Mouse (Mus musculus) hindbrain, embryonic 10.5 days (tissue): ENCODE results near the gene Muc4. TPM values are rescaled to one million over a fixed set of nuclear protein-coding genes. Genes with fewer than 3 reads are reported as not detected.

ENCODE experiments used
- DNase-seq: peaks from one replicate; pipeline ENCODE4 v3.0.0-alpha.2; 2017; ENCODE audit warnings: low spot score
- H3K27ac ChIP-seq: fragments of 300-500 bp; sonication (generic); 2 replicates; pipeline ENCODE4 v1.5.1; 2016; ENCODE audit warnings: mild to moderate bottlenecking, moderate library complexity
- H3K27me3 ChIP-seq: fragments of 300-500 bp; sonication (generic); 2 replicates; pipeline ENCODE4 v1.6.1; 2016; ENCODE audit warnings: mild to moderate bottlenecking; ENCODE audit not compliant: poor library complexity, insufficient read depth, severe bottlenecking
- H3K36me3 ChIP-seq: fragments of 300-500 bp; sonication (generic); 2 replicates; pipeline ENCODE4 v1.6.1; 2016; ENCODE audit warnings: mild to moderate bottlenecking, moderate library complexity
- H3K4me1 ChIP-seq: fragments of 300-500 bp; sonication (generic); replicated peaks from 2 replicates; pipeline ENCODE4 v1.6.1; 2016; ENCODE audit warnings: mild to moderate bottlenecking
- H3K4me3 ChIP-seq: fragments of 300-500 bp; sonication (generic); 2 replicates; pipeline ENCODE4 v1.5.1; 2016; ENCODE audit warnings: mild to moderate bottlenecking, moderate library complexity
- H3K9me3 ChIP-seq: fragments of 300-500 bp; sonication (generic); 2 replicates; pipeline ENCODE4 v1.6.1; 2016; ENCODE audit warnings: mild to moderate bottlenecking, moderate library complexity
- WGBS: fragments of 180-500 bp; shearing (Covaris S2); methylation state at CpG from one replicate; pipeline ENCODE4 v1.1.7; 2016; 5-methylcytosine and 5-hydroxymethylcytosine counted together
- polyA plus RNA-seq: library from polyadenylated mRNA; unstranded; fragments of >200 nt; fragmentation: Nextera tagmentation; extraction: Ambion mirVana; gene quantifications from 2 replicates; pipeline ENCODE4 v1.2.1, GENCODE M21; 2016

The Muc4 gene
- polyA plus RNA-seq, 1 experiment from 2014 or later: 0.63 TPM

DNA sequence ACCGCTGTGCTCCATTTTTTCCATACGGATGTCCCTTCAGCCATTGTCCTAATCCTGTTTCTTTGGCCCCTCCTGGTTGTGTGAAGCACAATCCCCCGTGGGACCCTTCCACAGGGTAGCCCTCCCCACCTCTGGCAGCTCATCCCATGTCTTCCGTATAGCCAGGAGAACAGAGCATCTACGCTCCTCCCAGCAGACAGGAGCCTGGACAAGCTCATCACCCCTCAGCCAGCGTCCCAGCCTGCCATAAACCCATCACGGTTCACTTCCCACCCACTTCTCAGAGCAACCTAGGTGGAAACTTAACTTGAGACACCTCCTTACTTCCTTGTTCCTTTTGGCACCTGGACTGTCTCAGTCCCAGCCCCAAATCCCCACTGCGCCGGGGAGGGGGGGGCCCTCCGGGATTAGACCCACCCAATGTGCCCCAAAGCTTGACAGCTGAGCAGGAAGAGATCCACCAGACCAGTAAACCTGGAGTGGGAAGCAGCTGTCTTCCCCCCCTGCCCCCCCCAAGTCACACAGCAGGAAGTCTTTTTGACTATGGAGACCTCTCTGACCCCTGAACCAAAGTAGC is 27.1 kb upstream of the Muc4 start:
- no peak for DNase-seq
- 0 out of 2 replicates have a peak, but pooled peaks cover 4% of the 10 kb centered on the region for H3K9me3 ChIP-seq
- H3K27me3 ChIP-seq: no peaks in the 10 kb centered on the region
- H3K4me3 ChIP-seq: no peak overlapping the region
- no peaks in the 10 kb centered on the region for H3K36me3 ChIP-seq
- H3K27ac ChIP-seq: peak overlapping the region; percentile 46; the same call in 1 of the 2 replicates
- H3K4me1 ChIP-seq: peaks cover 35% of the 10 kb centered on the region
- 82% methylated on average over 10 of the region's 10 CpGs for WGBS

- Histone ChIP-seq H3K27me3 (no peaks in the 10 kb centered on the region), H3K4me3 (no peak overlapping the region), H3K4me1 (peaks cover 32% of the 10 kb centered on the region), H3K36me3 (no peaks in the 10 kb centered on the region), H3K27ac (no peak overlapping the region), H3K9me3 (0 out of 2 replicates have a peak, but pooled peaks cover 4% of the 10 kb centered on the region)
- 86% methylated on average over 8 of the region's 8 CpGs for WGBS
- no peak for DNase-seq
Observed at GRCm38 (mm10) chr16:32709116-32709515, 26.6 kb upstream of the Muc4 start.

DNA sequence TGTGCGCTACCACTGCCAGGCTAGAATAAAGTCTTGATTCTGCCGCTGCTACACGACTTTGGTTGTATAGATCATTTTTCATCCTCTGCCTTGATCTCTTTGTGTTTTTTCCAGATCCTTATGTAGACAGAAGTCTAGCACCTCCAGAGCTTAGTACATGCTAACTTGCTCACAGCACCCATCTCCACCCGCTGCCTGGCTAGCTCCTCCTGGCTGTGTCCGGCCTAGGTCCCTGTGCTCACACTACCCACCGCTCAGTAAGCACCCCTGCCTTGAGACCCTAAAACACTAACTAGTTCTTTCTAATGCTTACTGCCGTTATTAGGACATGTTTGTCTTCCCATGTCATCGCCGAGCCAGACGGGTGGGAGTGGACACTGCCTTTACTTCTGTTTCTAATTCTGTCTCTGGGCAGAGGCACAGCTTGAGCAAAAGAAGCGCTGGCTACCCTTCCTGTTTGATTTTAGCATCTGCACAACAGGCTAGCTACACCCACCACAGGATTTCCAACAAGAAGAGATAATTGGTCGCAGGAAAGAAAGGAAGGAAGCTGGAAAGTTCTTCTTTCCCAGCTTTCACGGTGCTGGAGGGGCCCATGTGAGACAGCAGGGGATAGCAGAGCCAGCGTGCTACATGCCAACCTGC is 25.1 kb upstream of the Muc4 start:
- DNase-seq: no peak
- peaks cover 39% of the 10 kb centered on the region for H3K4me1 ChIP-seq
- 76% methylated on average over 14 of the region's 14 CpGs for WGBS
- no peak overlapping the region for H3K4me3 ChIP-seq
- H3K36me3 ChIP-seq: no peaks in the 10 kb centered on the region
- no peaks in the 10 kb centered on the region for H3K27me3 ChIP-seq
- 0 out of 2 replicates have a peak, but pooled peaks cover 3% of the 10 kb centered on the region for H3K9me3 ChIP-seq
- H3K27ac ChIP-seq: no peak overlapping the region

- Histone ChIP-seq H3K36me3 (no peaks in the 10 kb centered on the region), H3K9me3 (no peaks in the 10 kb centered on the region), H3K27me3 (peaks cover 7% of the 10 kb centered on the region; the same call in 1 of the 2 replicates), H3K4me3 (no peak overlapping the region), H3K27ac (peak overlapping the region; percentile 45; the same call in 1 of the 2 replicates), H3K4me1 (peaks cover 39% of the 10 kb centered on the region)
- DNase-seq: no peak
- WGBS: 92% methylated on average over 11 of the region's 11 CpGs
Observed at GRCm38 (mm10) chr16:32712202-32712601, 23.5 kb upstream of the Muc4 start.

- H3K4me3 ChIP-seq: no peak overlapping the region
- no peaks in the 10 kb centered on the region for H3K36me3 ChIP-seq
- DNase-seq: no peak
- WGBS: 84% methylated on average over 6 of the region's 6 CpGs
- H3K4me1 ChIP-seq: peaks cover 29% of the 10 kb centered on the region
- H3K27me3 ChIP-seq: peaks cover 7% of the 10 kb centered on the region; the same call in 1 of the 2 replicates
- no peaks in the 10 kb centered on the region for H3K9me3 ChIP-seq
- no peak overlapping the region for H3K27ac ChIP-seq
Observed at GRCm38 (mm10) chr16:32713556-32713955, 22.1 kb upstream of the Muc4 start.

GRCm38 (mm10) chr16:32715364-32715763 is 20.3 kb upstream of the Muc4 start:
- Histone ChIP-seq H3K27ac (no peak overlapping the region), H3K27me3 (peaks cover 7% of the 10 kb centered on the region; the same call in 1 of the 2 replicates), H3K4me1 (peaks cover 24% of the 10 kb centered on the region; the same call in 1 of the 2 replicates), H3K9me3 (no peaks in the 10 kb centered on the region), H3K4me3 (no peak overlapping the region), H3K36me3 (no peaks in the 10 kb centered on the region)
- peak; percentile 33 for DNase-seq
- WGBS: 29% methylated on average over 13 of the region's 13 CpGs

DNA sequence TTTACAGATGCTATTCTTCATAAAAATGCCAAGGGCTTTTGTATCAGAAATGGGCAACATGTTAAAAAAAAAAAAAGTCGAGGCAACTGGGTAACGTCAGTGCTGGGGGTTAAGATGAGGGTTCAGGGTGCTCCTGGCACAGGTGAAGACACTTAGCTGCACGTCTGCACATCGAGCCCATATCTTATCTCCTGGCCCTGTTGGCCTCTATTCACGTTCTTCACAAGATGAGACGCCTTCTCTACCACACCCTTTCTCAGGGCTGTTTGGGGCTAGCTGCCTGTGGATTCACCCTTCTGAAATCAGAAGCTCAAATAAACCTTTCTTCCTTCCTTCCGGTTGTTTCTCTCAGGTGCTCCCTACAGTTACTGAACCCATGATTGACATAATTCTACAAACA is 12.5 kb upstream of the Muc4 start:
- no peak for DNase-seq
- Histone ChIP-seq H3K27ac (no peak overlapping the region), H3K36me3 (no peaks in the 10 kb centered on the region), H3K27me3 (no peaks in the 10 kb centered on the region), H3K4me1 (no peaks in the 10 kb centered on the region), H3K9me3 (no peaks in the 10 kb centered on the region), H3K4me3 (no peak overlapping the region)
- WGBS: 89% methylated on average over 7 of the region's 7 CpGs

DNA sequence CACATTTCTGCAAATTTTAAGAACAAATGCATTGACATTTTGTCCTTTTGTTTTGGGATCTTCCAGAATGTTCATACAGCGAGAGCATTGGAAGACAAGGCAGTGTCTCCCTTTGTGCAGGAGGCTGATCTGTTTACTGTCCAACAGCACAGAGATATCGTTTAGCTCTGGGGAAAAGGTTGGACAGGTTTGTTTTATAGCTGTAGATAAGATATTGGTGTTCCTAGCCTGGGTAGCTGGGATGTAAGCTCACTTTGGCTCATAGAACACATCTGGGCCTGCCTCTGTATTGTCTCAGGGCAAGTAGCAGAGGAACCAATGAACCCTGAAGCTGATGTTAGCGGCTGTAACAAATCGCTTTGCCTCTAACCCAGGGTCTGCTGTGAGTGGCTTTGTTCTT is 11.9 kb upstream of the Muc4 start:
- Histone ChIP-seq H3K4me3 (no peak overlapping the region), H3K27ac (no peak overlapping the region), H3K27me3 (no peaks in the 10 kb centered on the region), H3K36me3 (no peaks in the 10 kb centered on the region), H3K4me1 (no peaks in the 10 kb centered on the region), H3K9me3 (no peaks in the 10 kb centered on the region)
- WGBS: 84% methylated on average over 4 of the region's 4 CpGs
- no peak for DNase-seq

GRCm38 (mm10) chr16:32724259-32724658 is 11.4 kb upstream of the Muc4 start:
- H3K27ac ChIP-seq: no peak overlapping the region
- no peaks in the 10 kb centered on the region for H3K36me3 ChIP-seq
- no peak for DNase-seq
- no peak overlapping the region for H3K4me3 ChIP-seq
- H3K4me1 ChIP-seq: no peaks in the 10 kb centered on the region
- H3K27me3 ChIP-seq: no peaks in the 10 kb centered on the region
- H3K9me3 ChIP-seq: no peaks in the 10 kb centered on the region
- WGBS: 83% methylated on average over 2 of the region's 2 CpGs

GRCm38 (mm10) chr16:32726501-32726900 is 9.2 kb upstream of the Muc4 start:
- H3K36me3 ChIP-seq: no peaks in the 10 kb centered on the region
- no peak for DNase-seq
- no peaks in the 10 kb centered on the region for H3K27me3 ChIP-seq
- no peak overlapping the region for H3K27ac ChIP-seq
- H3K4me1 ChIP-seq: no peaks in the 10 kb centered on the region
- no peaks in the 10 kb centered on the region for H3K9me3 ChIP-seq
- H3K4me3 ChIP-seq: no peak overlapping the region

DNA sequence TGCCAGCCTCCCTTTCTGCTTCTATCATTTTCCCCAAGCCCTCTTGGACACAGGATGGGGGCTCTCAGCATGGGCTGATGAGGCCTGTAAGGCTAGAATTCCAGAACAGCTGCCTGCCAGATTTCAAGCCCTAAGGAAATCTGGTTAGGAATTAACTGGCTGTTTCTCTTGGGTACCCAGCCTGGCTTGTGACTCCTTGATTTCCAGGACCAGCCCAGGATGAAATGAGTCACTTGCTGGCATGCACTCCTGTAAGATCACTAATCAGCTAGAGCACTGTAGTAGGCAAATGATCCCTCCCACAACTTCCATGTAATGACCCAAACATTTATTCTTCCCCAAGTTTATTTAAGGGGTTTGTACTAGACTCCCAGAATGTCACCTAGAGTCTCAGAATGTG is 7.4 kb upstream of the Muc4 start:
- H3K9me3 ChIP-seq: no peaks in the 10 kb centered on the region

GRCm38 (mm10) chr16:32728730-32729129 is 7.0 kb upstream of the Muc4 start:
- no peaks in the 10 kb centered on the region for H3K4me1 ChIP-seq
- no peak overlapping the region for H3K4me3 ChIP-seq
- DNase-seq: no peak
- H3K27me3 ChIP-seq: no peaks in the 10 kb centered on the region
- whole genome bisulfite sequencing: 72% methylated on average over 1 of the region's 1 CpGs
- H3K9me3 ChIP-seq: no peaks in the 10 kb centered on the region
- no peaks in the 10 kb centered on the region for H3K36me3 ChIP-seq
- no peak overlapping the region for H3K27ac ChIP-seq

More for the DNA sequence above, 7.4 kb upstream of the Muc4 start:
- Histone ChIP-seq H3K27ac (no peak overlapping the region), H3K4me3 (no peak overlapping the region), H3K27me3 (no peaks in the 10 kb centered on the region), H3K4me1 (no peaks in the 10 kb centered on the region), H3K36me3 (no peaks in the 10 kb centered on the region)
- DNase-seq: no peak

- no peak overlapping the region for H3K4me3 ChIP-seq
- 0 out of 2 replicates have a peak, but pooled peaks cover 2% of the 10 kb centered on the region for H3K9me3 ChIP-seq
- no peak for DNase-seq
- H3K4me1 ChIP-seq: 0 out of 2 replicates have a peak, but pooled peaks cover 8% of the 10 kb centered on the region
- no peak overlapping the region for H3K27ac ChIP-seq
- 0 out of 2 replicates have a peak, but pooled peaks cover 3% of the 10 kb centered on the region for H3K27me3 ChIP-seq
- no peaks in the 10 kb centered on the region for H3K36me3 ChIP-seq
- 88% methylated on average over 3 of the region's 3 CpGs for WGBS
Observed at GRCm38 (mm10) chr16:32733213-32733612, 2.5 kb upstream of the Muc4 start.
